Mouse (Mus musculus): ENCODE results near the gene Cab39l. TPM values are rescaled to one million over a fixed set of nuclear protein-coding genes. Genes with fewer than 3 reads are reported as not detected.

Cab39l gene
- polyA plus RNA-seq, 1 experiment = 2.9 TPM

GRCm38 (mm10) chr14:59430556-59430955, 10.2 kb upstream of the Cab39l start:
- no peaks in the 10 kb centered on the region for H3K4me1 ChIP-seq (ENCODE audit: control insufficient read depth, insufficient read depth, insufficient read length, low read length)
- 57% methylated on average over 1 of the region's 1 CpGs for WGBS
- no peak overlapping the region for H3K4me3 ChIP-seq (ENCODE audit: low read depth, low read length)
- no peak for TF ChIP-seq POLR2A (IDR thresholded peaks at IDR 0.05; ENCODE audit: low read depth, low read length)
- TF ChIP-seq CTCF (IDR thresholded peaks at IDR 0.05; ENCODE audit: extremely low read depth, insufficient read length, insufficient replicate concordance, low read depth, low read length) = no peak
- H3K27me3 ChIP-seq (ENCODE audit: control insufficient read depth, insufficient read depth, low read length) = no peaks in the 10 kb centered on the region
- H3K36me3 ChIP-seq (ENCODE audit: control insufficient read depth, insufficient read depth, low read length) = no peaks in the 10 kb centered on the region
- no peak overlapping the region for H3K27ac ChIP-seq (ENCODE audit: insufficient read depth, low read depth, low read length)

- 66% methylated on average over 2 of the region's 2 CpGs for WGBS
- H3K4me3 ChIP-seq (ENCODE audit: low read depth, low read length) = no peak overlapping the region
- no peaks in the 10 kb centered on the region for H3K4me1 ChIP-seq (ENCODE audit: control insufficient read depth, insufficient read depth, insufficient read length, low read length)
- H3K27me3 ChIP-seq (ENCODE audit: control insufficient read depth, insufficient read depth, low read length) = no peaks in the 10 kb centered on the region
- H3K36me3 ChIP-seq (ENCODE audit: control insufficient read depth, insufficient read depth, low read length) = peaks cover 7% of the 10 kb centered on the region; the same call in 1 of the 2 replicates
- no peak for TF ChIP-seq CTCF (IDR thresholded peaks at IDR 0.05; ENCODE audit: extremely low read depth, insufficient read length, insufficient replicate concordance, low read depth, low read length)
- TF ChIP-seq POLR2A (IDR thresholded peaks at IDR 0.05; ENCODE audit: low read depth, low read length) = no peak
- H3K27ac ChIP-seq (ENCODE audit: insufficient read depth, low read depth, low read length) = no peak overlapping the region
Measured at GRCm38 (mm10) chr14:59433902-59434301, 6.9 kb upstream of the Cab39l start.

- Histone ChIP-seq H3K4me3 (ENCODE audit: low read depth, low read length) (no peak overlapping the region), H3K36me3 (ENCODE audit: control insufficient read depth, insufficient read depth, low read length) (peaks cover 7% of the 10 kb centered on the region; the same call in 1 of the 2 replicates), H3K27me3 (ENCODE audit: control insufficient read depth, insufficient read depth, low read length) (no peaks in the 10 kb centered on the region), H3K27ac (ENCODE audit: insufficient read depth, low read depth, low read length) (no peak overlapping the region), H3K4me1 (ENCODE audit: control insufficient read depth, insufficient read depth, insufficient read length, low read length) (no peaks in the 10 kb centered on the region)
- TF ChIP-seq CTCF (IDR thresholded peaks at IDR 0.05; ENCODE audit: extremely low read depth, insufficient read length, insufficient replicate concordance, low read depth, low read length) = no peak
- TF ChIP-seq POLR2A (IDR thresholded peaks at IDR 0.05; ENCODE audit: low read depth, low read length) = no peak
Measured at GRCm38 (mm10) chr14:59435206-59435605, 5.6 kb upstream of the Cab39l start.

- Histone ChIP-seq H3K4me3 (ENCODE audit: low read depth, low read length) (no peak overlapping the region), H3K4me1 (ENCODE audit: control insufficient read depth, insufficient read depth, insufficient read length, low read length) (no peaks in the 10 kb centered on the region), H3K36me3 (ENCODE audit: control insufficient read depth, insufficient read depth, low read length) (peaks cover 7% of the 10 kb centered on the region; the same call in 1 of the 2 replicates), H3K27ac (ENCODE audit: insufficient read depth, low read depth, low read length) (no peak overlapping the region), H3K27me3 (ENCODE audit: control insufficient read depth, insufficient read depth, low read length) (no peaks in the 10 kb centered on the region; the same call in 1 of the 2 replicates)
- WGBS = 97% methylated on average over 3 of the region's 3 CpGs
- TF ChIP-seq POLR2A (IDR thresholded peaks at IDR 0.05; ENCODE audit: low read depth, low read length) (no peak), CTCF (IDR thresholded peaks at IDR 0.05; ENCODE audit: extremely low read depth, insufficient read length, insufficient replicate concordance, low read depth, low read length) (no peak)
Measured at GRCm38 (mm10) chr14:59437398-59437797, 3.4 kb upstream of the Cab39l start.

- Histone ChIP-seq H3K27ac (ENCODE audit: insufficient read depth, low read depth, low read length) (no peak overlapping the region), H3K27me3 (ENCODE audit: control insufficient read depth, insufficient read depth, low read length) (no peaks in the 10 kb centered on the region; the same call in 1 of the 2 replicates)
Measured at GRCm38 (mm10) chr14:59438505-59438904, 2.3 kb upstream of the Cab39l start.

GRCm38 (mm10) chr14:59440039-59440438, 733 bp upstream of the Cab39l start:
- TF ChIP-seq CTCF (IDR thresholded peaks at IDR 0.05; ENCODE audit: extremely low read depth, insufficient read length, insufficient replicate concordance, low read depth, low read length) = no peak
- TF ChIP-seq POLR2A (IDR thresholded peaks at IDR 0.05; ENCODE audit: low read depth, low read length) = no peak
- H3K36me3 ChIP-seq (ENCODE audit: control insufficient read depth, insufficient read depth, low read length) = peaks cover 7% of the 10 kb centered on the region; the same call in 1 of the 2 replicates
- H3K4me3 ChIP-seq (ENCODE audit: low read depth, low read length) = peak overlapping the region; percentile 42; the same call in 1 of the 2 replicates
- H3K4me1 ChIP-seq (ENCODE audit: control insufficient read depth, insufficient read depth, insufficient read length, low read length) = no peaks in the 10 kb centered on the region
- no peaks in the 10 kb centered on the region; the same call in 1 of the 2 replicates for H3K27me3 ChIP-seq (ENCODE audit: control insufficient read depth, insufficient read depth, low read length)
- peak overlapping the region; percentile 32; the same call in 1 of the 2 replicates for H3K27ac ChIP-seq (ENCODE audit: insufficient read depth, low read depth, low read length)
- 1% methylated on average over 7 of the region's 7 CpGs for WGBS

More at GRCm38 (mm10) chr14:59438505-59438904, 2.3 kb upstream of the Cab39l start:
- 55% methylated on average over 2 of the region's 2 CpGs for WGBS
- H3K36me3 ChIP-seq (ENCODE audit: control insufficient read depth, insufficient read depth, low read length) = peaks cover 7% of the 10 kb centered on the region; the same call in 1 of the 2 replicates
- no peaks in the 10 kb centered on the region for H3K4me1 ChIP-seq (ENCODE audit: control insufficient read depth, insufficient read depth, insufficient read length, low read length)
- H3K4me3 ChIP-seq (ENCODE audit: low read depth, low read length) = no peak overlapping the region
- TF ChIP-seq POLR2A (IDR thresholded peaks at IDR 0.05; ENCODE audit: low read depth, low read length) = no peak
- no peak for TF ChIP-seq CTCF (IDR thresholded peaks at IDR 0.05; ENCODE audit: extremely low read depth, insufficient read length, insufficient replicate concordance, low read depth, low read length)

- TF ChIP-seq POLR2A (IDR thresholded peaks at IDR 0.05; ENCODE audit: low read depth, low read length) = no peak
- no peak for TF ChIP-seq CTCF (IDR thresholded peaks at IDR 0.05; ENCODE audit: extremely low read depth, insufficient read length, insufficient replicate concordance, low read depth, low read length)
- 2% methylated on average over 6 of the region's 6 CpGs for WGBS
Measured at GRCm38 (mm10) chr14:59441472-59441805, 667 bp downstream of the Cab39l start.

More at GRCm38 (mm10) chr14:59441472-59441805, 667 bp downstream of the Cab39l start:
- Histone ChIP-seq H3K27me3 (ENCODE audit: control insufficient read depth, insufficient read depth, low read length) (no peaks in the 10 kb centered on the region; the same call in 1 of the 2 replicates), H3K4me1 (ENCODE audit: control insufficient read depth, insufficient read depth, insufficient read length, low read length) (no peaks in the 10 kb centered on the region), H3K27ac (ENCODE audit: insufficient read depth, low read depth, low read length) (peak overlapping the region; percentile 94), H3K36me3 (ENCODE audit: control insufficient read depth, insufficient read depth, low read length) (peaks cover 5% of the 10 kb centered on the region; the same call in 1 of the 2 replicates), H3K4me3 (ENCODE audit: low read depth, low read length) (peak overlapping the region; percentile 98)
